ENCODE assay signal across 11 mouse cellular contexts in genomic region chr6:121343026-121343770, GRCm38 (mm10). TPM values are rescaled to one million over a fixed set of nuclear protein-coding genes. Genes with fewer than 3 reads are reported as not detected.
DNase-seq lines count a peak whose midpoint lies in the region; ATAC-seq and TF ChIP-seq lines count a peak whose summit lies in the region.
"Had no signal": no experiment of that assay in that cellular context is flagged by ENCODE, and none has a peak within 500 bp of the region (broad histone marks: within the 10 kb centered on the region; RNA-seq: fewer than 3 reads in every experiment).

Gene Slc6a12 (plus strand): TSS chr6:121343076.

- H3K36me3 ChIP-seq in liver, adult 2 months (ENCODE audit: control insufficient read depth, insufficient read depth, low read length) = 0 out of 2 replicates have a peak, but pooled peaks cover 2% of the 10 kb centered on the region
- no peaks in the 10 kb centered on the region for H3K36me3 ChIP-seq in liver, embryonic 11.5 days (ENCODE audit: control insufficient read depth, insufficient read depth, low read length)
- H3K36me3 ChIP-seq in heart, embryonic 11.5 days (ENCODE audit: control insufficient read depth, insufficient read depth, low read length) = no peaks in the 10 kb centered on the region
- H3K36me3 ChIP-seq: hindbrain, embryonic 10.5 days; limb, embryonic 13.5 days had no signal

- no peak for TF ChIP-seq POLR2A in liver, adult 2 months (IDR thresholded peaks at IDR 0.05; ENCODE audit: extremely low read depth, insufficient read depth, low read length)
- 0 out of 2 replicates have a peak, but pooled peaks have one; percentile 16 for TF ChIP-seq POLR2A in bone marrow, adult 2 months (IDR thresholded peaks at IDR 0.05; ENCODE audit: borderline replicate concordance, control insufficient read depth, low read depth, low read length)

- no peak within 1 kb of the TSS for H3K27ac ChIP-seq in liver, adult 2 months (replicated peaks; ENCODE audit: insufficient read depth, low read depth, low read length)
- no peak within 1 kb of the TSS for H3K27ac ChIP-seq in liver, embryonic 11.5 days (ENCODE audit: low read depth, low read length)
- H3K27ac ChIP-seq in bone marrow, adult 2 months (ENCODE audit: control insufficient read depth, insufficient read depth, low read depth, low read length, poor library complexity) = peak within 1 kb of the TSS; percentile 82
- H3K27ac ChIP-seq in heart, embryonic 11.5 days (ENCODE audit: low read depth, low read length) = no peak within 1 kb of the TSS
- H3K27ac ChIP-seq: hindbrain, embryonic 10.5 days; limb, embryonic 13.5 days had no signal

- no peak for TF ChIP-seq CTCF in liver, adult 2 months (IDR thresholded peaks at IDR 0.05; ENCODE audit: low read depth, low read length)
- no peak for TF ChIP-seq CTCF in bone marrow, adult 2 months (IDR thresholded peaks at IDR 0.05; ENCODE audit: control insufficient read depth, insufficient read depth, low read length)

- no peak for ATAC-seq in liver, embryonic 11.5 days (replicated peaks; ENCODE audit: low FRiP score)
- ATAC-seq in monocyte, adult 5-6 weeks (replicated peaks; ENCODE audit: insufficient number of reproducible peaks, low FRiP score, low TSS enrichment, poor library complexity, severe bottlenecking) = peak; percentile 73
- no peak for ATAC-seq in heart, embryonic 11.5 days (replicated peaks; ENCODE audit: insufficient number of reproducible peaks, low FRiP score, low TSS enrichment)

- peaks cover 20% of the 10 kb centered on the region for H3K4me1 ChIP-seq in liver, adult 2 months (ENCODE audit: control insufficient read depth, insufficient read depth, low read length)
- H3K4me1 ChIP-seq in liver, embryonic 11.5 days (replicated peaks; ENCODE audit: control insufficient read depth, insufficient read depth, low read length) = no peaks in the 10 kb centered on the region; the same call in 1 of the 2 replicates
- peaks cover 4% of the 10 kb centered on the region for H3K4me1 ChIP-seq in bone marrow, adult 2 months (ENCODE audit: control insufficient read depth, insufficient read depth, low read length)
- no peaks in the 10 kb centered on the region for H3K4me1 ChIP-seq in heart, embryonic 11.5 days (ENCODE audit: control insufficient read depth, insufficient read depth, low read length)

- no peak within 1 kb of the TSS for H3K4me2 ChIP-seq in liver, embryonic 11.5 days
- H3K4me2 ChIP-seq in heart, embryonic 11.5 days = no peak within 1 kb of the TSS
- H3K4me2 ChIP-seq: limb, embryonic 13.5 days had no signal

- H3K79me2 ChIP-seq in liver, adult 2 months (ENCODE audit: control insufficient read depth, insufficient read depth, low read length) = no peaks in the 10 kb centered on the region; the same call in 1 of the 2 replicates

- H3K9me3 ChIP-seq in liver, embryonic 11.5 days (ENCODE audit: control insufficient read depth, low read length) = no peaks in the 10 kb centered on the region
- no peaks in the 10 kb centered on the region for H3K9me3 ChIP-seq in heart, embryonic 11.5 days (replicated peaks; ENCODE audit: control insufficient read depth, low read length)
- H3K9me3 ChIP-seq: hindbrain, embryonic 10.5 days; limb, embryonic 13.5 days had no signal

- H3K27me3 ChIP-seq in liver, adult 2 months (ENCODE audit: control insufficient read depth, insufficient read depth, low read length) = no peaks in the 10 kb centered on the region
- 0 out of 2 replicates have a peak, but pooled peaks cover 3% of the 10 kb centered on the region for H3K27me3 ChIP-seq in liver, embryonic 11.5 days (replicated peaks; ENCODE audit: control insufficient read depth, insufficient read depth, low read length)
- H3K27me3 ChIP-seq in heart, embryonic 11.5 days (ENCODE audit: control insufficient read depth, insufficient read depth, low read length) = peaks cover 18% of the 10 kb centered on the region; the same call in 1 of the 2 replicates
- H3K27me3 ChIP-seq: limb, embryonic 13.5 days had no signal

- H3K4me3 ChIP-seq in liver, adult 2 months (ENCODE audit: insufficient read depth, low read depth, low read length) = no peak within 1 kb of the TSS
- no peak within 1 kb of the TSS for H3K4me3 ChIP-seq in liver, embryonic 11.5 days (ENCODE audit: low read depth, low read length)
- H3K4me3 ChIP-seq in bone marrow, adult 2 months (replicated peaks; ENCODE audit: control insufficient read depth, low read depth, low read length) = peak within 1 kb of the TSS; percentile 61
- H3K4me3 ChIP-seq in heart, embryonic 11.5 days (ENCODE audit: low read depth, low read length) = no peak within 1 kb of the TSS
- H3K4me3 ChIP-seq: hindbrain, embryonic 10.5 days; limb, embryonic 13.5 days had no signal

- WGBS in liver, adult 2 months = 90% methylated on average over 15 of the region's 15 CpGs
- WGBS in liver, embryonic 11.5 days = 65% methylated on average over 15 of the region's 15 CpGs
- 58% methylated on average over 15 of the region's 15 CpGs for WGBS in bone marrow, adult 2 months
- 62% methylated on average over 15 of the region's 15 CpGs for WGBS in heart, embryonic 11.5 days (ENCODE audit: insufficient replicate concordance)

- DNase-seq in liver, adult 2 months (ENCODE audit: extremely low read depth, low read depth, low spot score) = no peak
- no peak for DNase-seq in liver, embryonic 11.5 days (ENCODE audit: low spot score)
- peak; percentile 45 for DNase-seq in kidney, postnatal 14 days
- no peak for DNase-seq in ovary, postnatal 10 days (ENCODE audit: low spot score)
- DNase-seq in urinary bladder, adult 18-20 months (ENCODE audit: low spot score in 2 of 2) = no peak
- DNase-seq: right cerebral cortex, postnatal 25 days had no signal

- no peak within 1 kb of the TSS for H3K9ac ChIP-seq in liver, adult 2 months (ENCODE audit: low read depth, low read length)
- no peak within 1 kb of the TSS for H3K9ac ChIP-seq in liver, embryonic 11.5 days (ENCODE audit: low read depth, low read length)
- H3K9ac ChIP-seq in heart, embryonic 11.5 days (ENCODE audit: low read depth, low read length) = no peak within 1 kb of the TSS
- H3K9ac ChIP-seq: limb, embryonic 13.5 days had no signal

RNA-seq across cellular contexts. Expression of gene Slc6a12, which starts in this region (rescaled TPM):
- total RNA-seq in liver, adult 2 months (2014; rRNA removed) = 80.5 and 86.8 TPM in 2 replicates
- 150 and 172 TPM in 2 replicates for polyA plus RNA-seq in liver, adult 2 months (2012; rRNA removed)
- 1.1 and 1.4 TPM in 2 replicates for polyA plus RNA-seq in liver, embryonic 11.5 days (2014; fragmentation: Nextera tagmentation; extraction: Ambion mirVana)
- 4.5 and 6.3 TPM in 2 replicates for polyA plus RNA-seq in bone marrow, adult 2 months (2011; ENCODE audit: insufficient read depth, insufficient read length, low replicate concordance, missing spikeins)
- total RNA-seq in monocyte, adult 5-6 weeks (2017) = 7.1 to 8.9 TPM (median 7.4 TPM) in 3 replicates
- polyA plus RNA-seq in heart, embryonic 11.5 days (2014; fragmentation: Nextera tagmentation; extraction: Ambion mirVana) = 0.24 TPM in 1 of 2 replicates, not detected in the other
- polyA plus RNA-seq: hindbrain, embryonic 10.5 days; limb, embryonic 13.5 days had no signal

Comparison
In these comparisons a context has a peak if more than half of its experiments do, and no peak if none do; other contexts are left out.
1. RNA of gene Slc6a12 (polyA plus RNA-seq): 150 to 172 TPM in liver, adult 2 months; 4.5 to 6.3 TPM in bone marrow, adult 2 months, 1.1 to 1.4 TPM in liver, embryonic 11.5 days and 0.24 TPM in heart, embryonic 11.5 days; every median in the first group is over 10 times any median in the second.